Mouse (Mus musculus) embryonic facial prominence, embryonic 13.5 days (tissue): ENCODE results near the gene Fggy. TPM values are rescaled to one million over a fixed set of nuclear protein-coding genes. Genes with fewer than 3 reads are reported as not detected.

Experiments
- ATAC-seq: fragments of 200-750 bp; cut with Nextera tagmentation; 2 replicates; pipeline ENCODE4 v1.8.0; 2017; ENCODE audit warnings: low read depth; ENCODE audit not compliant: insufficient number of reproducible peaks, insufficient read depth, low FRiP score, low TSS enrichment
- H3K27ac ChIP-seq: fragments of 300-500 bp; sonication (generic); 2 replicates; pipeline ENCODE4 v1.5.1; 2015; ENCODE audit warnings: moderate library complexity, mild to moderate bottlenecking, inconsistent platforms
- H3K27me3 ChIP-seq: fragments of 300-500 bp; sonication (generic); 2 replicates; pipeline ENCODE4 v1.6.1; 2015; ENCODE audit warnings: mild to moderate bottlenecking, inconsistent platforms
- H3K36me3 ChIP-seq: fragments of 300-500 bp; sonication (generic); 2 replicates; pipeline ENCODE4 v1.6.1; 2015; ENCODE audit warnings: mild to moderate bottlenecking, inconsistent platforms
- H3K4me1 ChIP-seq: fragments of 300-500 bp; sonication (generic); 2 replicates; pipeline ENCODE4 v1.6.1; 2015; ENCODE audit warnings: inconsistent platforms
- H3K4me2 ChIP-seq: fragments of 300-500 bp; sonication (generic); 2 replicates; pipeline ENCODE4 v1.6.1; 2015; ENCODE audit warnings: moderate library complexity, mild to moderate bottlenecking, inconsistent platforms
- H3K4me3 ChIP-seq: fragments of 300-500 bp; sonication (generic); 2 replicates; pipeline ENCODE4 v1.5.1; 2015; ENCODE audit warnings: mild to moderate bottlenecking, inconsistent platforms
- H3K9ac ChIP-seq: fragments of 300-500 bp; sonication (generic); 2 replicates; pipeline ENCODE4 v1.6.1; 2015; ENCODE audit warnings: mild to moderate bottlenecking, inconsistent platforms
- H3K9me3 ChIP-seq: fragments of 300-500 bp; sonication (generic); 2 replicates; pipeline ENCODE4 v1.6.1; 2016; ENCODE audit warnings: inconsistent platforms
- WGBS: fragments of 180-500 bp; shearing (Covaris S2); methylation state at CpG from one replicate; pipeline ENCODE4 v1.1.7; 2015; ENCODE audit warnings: mixed read lengths; 5-methylcytosine and 5-hydroxymethylcytosine counted together
- polyA plus RNA-seq: library from polyadenylated mRNA; unstranded; fragments of >200 nt; fragmentation: Nextera tagmentation; extraction: Ambion mirVana; gene quantifications from 2 replicates; pipeline ENCODE4 v1.2.1, GENCODE M21; 2015

Fggy gene
- polyA plus RNA-seq, 1 experiment from 2014 or later, result 11.4 TPM

DNA sequence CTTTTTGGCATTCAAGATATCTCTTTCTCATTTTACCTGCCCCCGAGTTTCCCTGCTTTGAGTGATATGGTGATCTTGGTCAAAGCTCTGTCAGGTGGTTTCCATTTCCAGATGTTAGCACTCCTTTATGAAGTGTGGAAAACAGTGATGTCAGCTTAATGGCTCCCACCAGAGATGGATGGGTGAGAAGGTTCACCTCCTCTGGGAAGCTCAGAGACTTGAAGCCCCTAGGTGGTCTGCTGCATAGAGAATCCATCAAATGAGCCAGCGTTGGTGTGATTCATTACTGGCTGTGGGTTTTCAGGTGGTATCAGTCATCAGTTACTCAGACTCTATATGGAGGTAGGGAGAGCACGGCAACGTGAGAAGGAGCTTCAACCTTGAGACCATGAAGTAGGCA lies 44.5 kb downstream of the Fggy start:
- Histone ChIP-seq H3K9me3 (no peaks in the 10 kb centered on the region), H3K36me3 (no peaks in the 10 kb centered on the region), H3K27me3 (no peaks in the 10 kb centered on the region), H3K9ac (no peak overlapping the region), H3K27ac (no peak overlapping the region), H3K4me2 (no peak overlapping the region), H3K4me3 (no peak overlapping the region), H3K4me1 (no peaks in the 10 kb centered on the region)
- no peak for ATAC-seq
- 76% methylated on average over 4 of the region's 4 CpGs for WGBS

DNA sequence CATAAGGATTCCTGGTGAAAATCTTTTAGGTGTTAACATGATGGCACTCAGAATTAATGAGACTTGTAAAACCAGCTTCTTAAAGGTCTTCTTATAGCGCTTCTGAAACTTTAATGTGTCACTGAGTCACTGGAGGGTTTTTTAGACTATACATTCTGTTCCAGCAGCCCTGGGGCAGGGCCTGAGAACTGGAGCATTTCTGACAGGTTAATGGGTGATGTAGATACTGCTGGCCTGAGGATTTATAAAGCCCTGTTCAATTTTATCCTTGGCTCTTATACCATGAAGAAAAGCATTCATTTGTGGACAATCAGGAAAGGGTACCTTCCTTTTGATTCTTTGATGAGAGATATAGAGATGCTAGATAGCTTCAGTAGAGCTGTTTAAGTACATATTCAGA lies 45.9 kb downstream of the Fggy start:
- Histone ChIP-seq H3K27ac (no peak overlapping the region), H3K27me3 (no peaks in the 10 kb centered on the region), H3K4me3 (no peak overlapping the region), H3K9me3 (no peaks in the 10 kb centered on the region), H3K4me1 (no peaks in the 10 kb centered on the region), H3K36me3 (no peaks in the 10 kb centered on the region), H3K9ac (no peak overlapping the region), H3K4me2 (no peak overlapping the region)
- no peak for ATAC-seq
- 81% methylated on average over 1 of the region's 1 CpGs for WGBS

DNA sequence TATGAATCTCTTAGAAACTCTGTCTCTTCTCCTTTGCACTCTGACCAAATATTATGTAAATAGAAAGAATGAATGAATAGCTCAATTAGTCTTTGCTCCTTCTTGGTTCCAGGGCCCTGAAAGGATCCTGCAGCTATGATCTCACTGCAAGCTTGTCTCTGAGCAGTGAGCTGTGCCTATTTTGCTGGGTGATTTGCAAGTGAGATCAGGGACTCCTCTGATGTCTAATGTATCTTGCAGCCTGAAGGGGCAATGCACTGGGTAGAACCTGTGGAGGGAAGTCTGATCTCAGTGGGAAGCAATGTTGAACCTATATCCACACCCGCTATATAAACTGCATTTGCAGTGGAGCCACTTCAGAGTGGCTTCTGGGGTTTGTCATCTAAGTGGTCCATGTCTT lies 53.4 kb downstream of the Fggy start:
- no peaks in the 10 kb centered on the region for H3K27me3 ChIP-seq
- no peaks in the 10 kb centered on the region for H3K36me3 ChIP-seq
- H3K4me3 ChIP-seq, result no peak overlapping the region
- no peaks in the 10 kb centered on the region for H3K4me1 ChIP-seq
- 95% methylated on average over 1 of the region's 1 CpGs for WGBS
- H3K27ac ChIP-seq, result no peak overlapping the region
- H3K4me2 ChIP-seq, result no peak overlapping the region
- H3K9ac ChIP-seq, result no peak overlapping the region
- ATAC-seq, result no peak
- H3K9me3 ChIP-seq, result no peaks in the 10 kb centered on the region

DNA sequence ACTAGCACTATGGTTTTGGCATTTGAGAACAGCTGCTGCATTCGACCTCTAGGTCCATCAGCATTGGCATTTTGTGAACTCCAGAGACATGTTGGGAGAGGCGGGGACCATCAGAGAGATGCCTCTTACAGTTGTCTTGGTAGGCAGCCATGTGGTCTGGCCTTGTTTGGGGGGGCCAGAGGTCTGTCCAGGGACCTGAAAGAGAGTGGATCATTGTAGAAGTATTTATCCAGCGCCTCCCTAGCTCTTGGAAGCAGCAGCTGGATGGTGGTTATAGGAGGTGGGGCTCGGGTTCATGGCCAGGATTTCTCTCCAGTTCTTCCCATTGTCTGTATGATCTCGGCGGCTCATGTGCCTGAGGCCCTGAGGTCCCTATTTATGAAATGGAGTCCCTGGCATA lies 54.1 kb downstream of the Fggy start:
- Histone ChIP-seq H3K9me3 (no peaks in the 10 kb centered on the region), H3K4me3 (no peak overlapping the region), H3K4me1 (no peaks in the 10 kb centered on the region), H3K4me2 (no peak overlapping the region), H3K27ac (no peak overlapping the region), H3K27me3 (no peaks in the 10 kb centered on the region), H3K36me3 (no peaks in the 10 kb centered on the region), H3K9ac (no peak overlapping the region)
- no peak for ATAC-seq
- 81% methylated on average over 6 of the region's 6 CpGs for WGBS

DNA sequence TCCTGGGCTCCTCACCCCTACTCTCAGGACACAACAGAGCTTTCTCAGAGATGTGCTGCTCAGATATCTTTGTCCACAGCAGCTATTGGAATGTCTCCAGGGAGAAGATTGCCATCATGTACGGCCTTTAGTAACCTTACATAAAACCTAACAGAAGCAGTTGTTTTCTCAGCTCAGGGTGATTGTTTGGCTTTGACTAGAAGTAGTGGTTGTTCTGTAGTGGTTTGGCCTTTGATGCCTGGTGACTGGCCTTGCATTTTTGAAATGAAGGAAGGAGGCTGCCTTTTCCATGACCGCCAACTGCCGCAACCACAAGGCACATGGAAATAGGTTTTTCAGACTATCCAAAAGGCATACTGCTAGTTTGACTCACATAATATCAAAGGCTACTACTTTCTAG lies 63.7 kb downstream of the Fggy start:
- H3K36me3 ChIP-seq, result no peaks in the 10 kb centered on the region
- 79% methylated on average over 3 of the region's 3 CpGs for WGBS
- H3K4me2 ChIP-seq, result no peak overlapping the region
- no peak overlapping the region for H3K9ac ChIP-seq
- no peaks in the 10 kb centered on the region for H3K27me3 ChIP-seq
- no peak overlapping the region for H3K27ac ChIP-seq
- no peaks in the 10 kb centered on the region for H3K9me3 ChIP-seq
- ATAC-seq, result no peak
- no peak overlapping the region for H3K4me3 ChIP-seq
- 0 out of 2 replicates have a peak, but pooled peaks cover 11% of the 10 kb centered on the region for H3K4me1 ChIP-seq

DNA sequence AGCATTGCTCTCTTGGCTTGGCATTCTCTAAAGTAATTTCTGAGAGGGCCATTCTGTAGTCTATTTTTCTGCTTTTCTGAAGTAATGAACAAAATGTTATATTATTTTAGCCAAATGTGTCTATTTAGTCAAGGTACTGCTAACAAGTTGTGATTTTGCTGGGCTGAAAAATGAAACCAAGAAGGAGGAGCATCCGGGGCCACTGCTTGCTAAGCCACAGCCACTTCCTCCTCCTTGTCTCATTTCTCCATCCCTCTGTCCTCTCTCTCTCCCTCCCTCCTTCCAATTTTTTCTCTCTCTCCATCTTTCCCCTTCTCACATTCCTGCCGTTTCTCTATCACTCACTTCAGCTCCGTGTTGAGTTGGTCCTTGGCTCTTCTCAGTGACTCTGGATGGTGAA lies 67.4 kb downstream of the Fggy start:
- Histone ChIP-seq H3K9me3 (no peaks in the 10 kb centered on the region), H3K4me2 (no peak overlapping the region), H3K4me1 (0 out of 2 replicates have a peak, but pooled peaks cover 7% of the 10 kb centered on the region), H3K4me3 (no peak overlapping the region), H3K36me3 (no peaks in the 10 kb centered on the region), H3K9ac (no peak overlapping the region), H3K27me3 (no peaks in the 10 kb centered on the region), H3K27ac (no peak overlapping the region)
- 88% methylated on average over 3 of the region's 3 CpGs for WGBS
- ATAC-seq, result no peak

DNA sequence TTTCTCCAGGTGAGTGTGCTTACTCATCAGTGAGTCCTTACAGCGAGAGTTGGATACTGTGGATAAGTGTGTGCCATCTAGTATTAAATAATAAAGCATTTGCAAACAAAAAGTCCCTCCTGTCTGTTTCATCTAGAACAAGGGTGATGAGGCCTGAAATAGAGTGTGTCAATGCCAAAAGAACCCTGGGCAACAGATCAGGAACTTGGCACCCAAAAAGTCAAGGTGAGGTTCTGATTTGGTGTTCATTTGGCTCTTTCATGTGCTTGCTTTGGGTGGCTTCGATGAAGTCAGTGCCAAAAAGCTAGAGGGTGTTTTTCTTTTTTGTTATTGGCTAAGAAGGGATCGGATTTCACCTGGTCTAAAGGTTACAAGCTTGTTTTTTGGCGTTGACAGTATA lies 68.3 kb downstream of the Fggy start:
- H3K9ac ChIP-seq, result no peak overlapping the region
- 0 out of 2 replicates have a peak, but pooled peaks cover 7% of the 10 kb centered on the region for H3K4me1 ChIP-seq
- no peaks in the 10 kb centered on the region for H3K36me3 ChIP-seq
- H3K27ac ChIP-seq, result no peak overlapping the region
- no peak overlapping the region for H3K4me2 ChIP-seq
- H3K9me3 ChIP-seq, result no peaks in the 10 kb centered on the region
- no peak overlapping the region for H3K4me3 ChIP-seq
- 54% methylated on average over 4 of the region's 4 CpGs for WGBS
- H3K27me3 ChIP-seq, result no peaks in the 10 kb centered on the region
- ATAC-seq, result no peak

DNA sequence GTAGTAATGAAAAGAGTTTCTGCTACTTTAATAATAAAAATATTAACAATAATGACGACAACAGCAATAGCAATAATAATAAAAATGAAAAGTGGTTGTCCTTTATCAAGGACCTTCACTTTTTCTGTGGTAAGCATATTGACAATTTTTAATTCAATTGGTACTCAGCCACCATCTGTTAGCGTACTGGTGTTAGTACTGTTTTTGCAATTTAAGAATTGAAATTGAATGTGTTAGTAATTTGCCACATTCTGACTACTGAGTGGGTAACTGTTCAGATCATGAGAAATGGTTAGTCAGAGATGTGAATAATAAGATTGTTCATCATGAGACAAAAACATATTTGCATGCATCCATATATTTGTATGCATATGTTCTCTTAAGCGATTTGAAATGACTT lies 68.9 kb downstream of the Fggy start:
- no peak for ATAC-seq
- 0 out of 2 replicates have a peak, but pooled peaks cover 7% of the 10 kb centered on the region for H3K4me1 ChIP-seq
- no peak overlapping the region for H3K27ac ChIP-seq
- no peaks in the 10 kb centered on the region for H3K27me3 ChIP-seq
- H3K9me3 ChIP-seq, result no peaks in the 10 kb centered on the region
- no peak overlapping the region for H3K4me3 ChIP-seq
- H3K36me3 ChIP-seq, result no peaks in the 10 kb centered on the region
- 89% methylated on average over 3 of the region's 3 CpGs for WGBS
- H3K9ac ChIP-seq, result no peak overlapping the region
- no peak overlapping the region for H3K4me2 ChIP-seq

DNA sequence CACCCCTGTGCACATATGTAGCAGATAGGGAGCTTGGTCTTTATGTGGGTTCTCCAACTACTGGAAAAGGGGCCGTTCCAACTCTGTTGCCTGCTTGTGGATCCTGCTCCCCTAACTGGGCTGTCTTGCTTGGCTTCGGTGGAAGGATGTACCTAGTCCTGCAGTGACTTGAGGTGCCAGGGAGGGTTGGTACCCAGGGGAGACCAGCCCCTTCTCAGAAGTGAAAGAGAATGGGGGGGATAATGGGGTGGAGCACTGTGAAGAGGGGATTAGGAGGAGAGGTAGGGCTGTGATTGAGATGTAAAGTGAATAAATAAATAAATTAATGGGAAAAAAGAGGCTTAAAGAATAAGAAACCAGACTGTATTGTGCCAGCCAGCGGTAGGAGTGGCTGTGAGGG lies 77.6 kb downstream of the Fggy start:
- no peak for ATAC-seq
- H3K4me3 ChIP-seq, result no peak overlapping the region
- H3K36me3 ChIP-seq, result no peaks in the 10 kb centered on the region
- 74% methylated on average over 3 of the region's 3 CpGs for WGBS
- H3K27me3 ChIP-seq, result no peaks in the 10 kb centered on the region
- no peaks in the 10 kb centered on the region for H3K9me3 ChIP-seq
- H3K4me2 ChIP-seq, result no peak overlapping the region
- no peak overlapping the region for H3K9ac ChIP-seq
- H3K27ac ChIP-seq, result no peak overlapping the region
- H3K4me1 ChIP-seq, result peaks cover 18% of the 10 kb centered on the region

DNA sequence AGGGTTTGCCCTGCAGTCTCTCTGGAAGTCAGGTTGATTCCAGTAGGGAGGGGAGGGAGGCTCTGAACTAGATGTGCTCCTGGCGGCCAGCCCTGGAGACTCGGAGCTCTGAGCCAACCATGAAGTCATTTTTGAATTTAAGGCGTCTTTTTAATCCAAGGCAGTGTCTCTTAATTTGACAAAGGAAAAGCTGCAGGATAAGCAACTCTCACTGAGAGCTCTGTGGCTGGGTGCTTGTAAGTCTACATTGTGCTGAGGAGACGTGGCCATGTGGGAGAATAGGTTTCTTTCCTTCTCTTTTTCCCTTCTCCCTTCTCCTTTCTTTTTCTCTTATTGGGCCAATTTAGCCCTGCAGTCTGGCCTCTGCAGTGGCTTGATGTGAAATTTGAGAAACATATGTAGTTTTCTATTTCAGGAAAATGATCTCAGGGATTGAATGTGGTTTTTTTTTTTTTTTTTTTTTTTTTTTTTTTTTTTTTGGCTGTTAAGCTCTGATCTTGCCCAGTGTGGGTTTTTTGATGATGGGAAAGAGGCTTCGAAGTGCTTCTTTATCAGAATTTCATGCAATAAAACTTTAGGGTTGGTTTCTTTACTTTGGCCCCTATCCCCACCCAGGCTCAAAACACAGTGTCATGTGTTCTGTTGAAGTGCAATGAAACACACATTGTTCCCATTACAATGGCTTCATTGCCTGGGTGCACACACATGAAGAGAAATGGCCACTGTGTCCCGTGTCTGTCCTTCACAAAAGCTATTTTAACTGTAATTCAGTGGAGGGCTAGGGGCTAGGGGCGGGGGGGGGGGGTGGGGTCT lies 79.8 kb downstream of the Fggy start:
- WGBS, result 10% methylated on average over 7 of the region's 7 CpGs
- H3K4me2 ChIP-seq, result peak overlapping the region; percentile 21; the same call in 1 of the 2 replicates
- peak overlapping the region; percentile 79 for H3K27ac ChIP-seq
- ATAC-seq, result peak; percentile 26; the same call in 1 of the 2 replicates
- no peaks in the 10 kb centered on the region for H3K9me3 ChIP-seq
- no peaks in the 10 kb centered on the region for H3K27me3 ChIP-seq
- H3K4me3 ChIP-seq, result no peak overlapping the region
- peaks cover 18% of the 10 kb centered on the region for H3K4me1 ChIP-seq
- no peaks in the 10 kb centered on the region for H3K36me3 ChIP-seq
- no peak overlapping the region for H3K9ac ChIP-seq

DNA sequence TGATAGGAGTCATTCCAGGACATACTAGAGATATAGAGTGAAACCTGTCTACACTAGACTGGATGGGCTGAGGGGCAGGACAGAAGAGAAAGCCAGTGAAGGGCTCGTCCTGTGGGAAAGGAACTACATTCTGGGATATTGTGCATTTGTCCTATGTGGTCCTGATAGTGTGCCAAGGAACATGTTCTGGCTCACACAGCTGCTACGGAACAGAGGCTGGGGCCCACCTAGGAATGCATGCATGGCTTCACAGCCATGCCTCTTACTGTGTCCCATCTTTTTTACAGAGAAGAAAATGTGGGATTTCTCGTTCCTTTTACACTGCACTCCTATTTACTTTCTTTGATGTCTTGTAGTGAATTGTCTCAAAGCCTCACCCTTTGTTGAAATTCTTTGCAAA lies 80.8 kb downstream of the Fggy start:
- no peaks in the 10 kb centered on the region for H3K36me3 ChIP-seq
- H3K9me3 ChIP-seq, result no peaks in the 10 kb centered on the region
- no peak overlapping the region for H3K9ac ChIP-seq
- 71% methylated on average over 3 of the region's 3 CpGs for WGBS
- H3K4me3 ChIP-seq, result no peak overlapping the region
- no peaks in the 10 kb centered on the region for H3K27me3 ChIP-seq
- peaks cover 18% of the 10 kb centered on the region for H3K4me1 ChIP-seq
- H3K27ac ChIP-seq, result peak overlapping the region; percentile 66
- H3K4me2 ChIP-seq, result no peak overlapping the region
- no peak for ATAC-seq

DNA sequence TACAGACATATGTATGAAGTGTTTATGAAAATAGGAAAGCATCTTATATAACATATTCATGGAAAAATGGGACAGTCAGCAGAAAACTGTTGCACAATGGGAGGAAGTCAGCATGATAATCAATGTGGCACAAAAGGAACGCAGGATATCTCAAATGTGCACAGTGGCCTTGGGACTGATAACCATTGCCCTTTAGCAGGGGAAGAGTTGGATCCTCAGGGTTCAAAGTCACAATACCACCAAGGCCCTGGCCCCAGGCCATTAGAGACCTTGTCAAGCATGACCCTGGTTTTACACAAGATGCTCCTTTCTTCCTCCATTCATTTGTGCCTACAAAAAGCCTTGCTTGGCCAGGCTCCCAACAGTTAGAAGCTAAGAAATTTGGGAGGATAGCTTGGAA lies 83.5 kb downstream of the Fggy start:
- Histone ChIP-seq H3K4me1 (peaks cover 22% of the 10 kb centered on the region), H3K9me3 (no peaks in the 10 kb centered on the region), H3K4me3 (no peak overlapping the region), H3K27me3 (no peaks in the 10 kb centered on the region), H3K9ac (no peak overlapping the region), H3K27ac (no peak overlapping the region), H3K36me3 (no peaks in the 10 kb centered on the region), H3K4me2 (no peak overlapping the region)
- WGBS, result 92% methylated on average over 1 of the region's 1 CpGs
- ATAC-seq, result no peak
